Mouse (Mus musculus): ENCODE data around the gene Mapk1ip1l.

DNA sequence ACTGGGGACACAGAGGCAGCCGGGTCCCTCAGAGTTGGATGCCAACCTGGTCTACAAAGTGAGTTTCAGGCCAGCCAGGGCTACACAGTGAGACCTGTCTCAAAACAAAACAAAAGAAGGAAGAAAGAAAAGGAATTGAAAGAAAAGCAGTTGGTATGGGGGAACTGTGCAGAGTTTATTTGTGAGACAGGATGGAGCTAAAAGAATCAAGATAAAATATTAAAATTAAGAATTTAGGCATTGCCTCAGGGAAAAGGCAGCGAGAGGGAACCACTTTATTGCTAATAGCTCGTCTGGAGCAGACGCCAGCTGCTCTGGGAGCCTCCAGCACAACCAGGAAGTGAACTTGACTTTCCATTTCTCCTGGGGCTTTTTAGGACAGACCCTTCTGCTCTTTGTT, 3.9 kb upstream of the Mapk1ip1l start:
- TF ChIP-seq CTCF (conservative IDR thresholded peaks at IDR 0.05; ENCODE audit: insufficient read depth, insufficient read length, low read depth, low read length) (no peak), POLR2A (IDR thresholded peaks at IDR 0.05; ENCODE audit: low read depth, low read length) (no peak)
